Mouse (Mus musculus): ENCODE results near the gene Mxra7.
"Not testable (repeated sequence)": the region's sequence is repeated elsewhere in the genome, so short reads cannot be mapped to it uniquely, and the experiment has no call there.

The Mxra7 gene

DNA sequence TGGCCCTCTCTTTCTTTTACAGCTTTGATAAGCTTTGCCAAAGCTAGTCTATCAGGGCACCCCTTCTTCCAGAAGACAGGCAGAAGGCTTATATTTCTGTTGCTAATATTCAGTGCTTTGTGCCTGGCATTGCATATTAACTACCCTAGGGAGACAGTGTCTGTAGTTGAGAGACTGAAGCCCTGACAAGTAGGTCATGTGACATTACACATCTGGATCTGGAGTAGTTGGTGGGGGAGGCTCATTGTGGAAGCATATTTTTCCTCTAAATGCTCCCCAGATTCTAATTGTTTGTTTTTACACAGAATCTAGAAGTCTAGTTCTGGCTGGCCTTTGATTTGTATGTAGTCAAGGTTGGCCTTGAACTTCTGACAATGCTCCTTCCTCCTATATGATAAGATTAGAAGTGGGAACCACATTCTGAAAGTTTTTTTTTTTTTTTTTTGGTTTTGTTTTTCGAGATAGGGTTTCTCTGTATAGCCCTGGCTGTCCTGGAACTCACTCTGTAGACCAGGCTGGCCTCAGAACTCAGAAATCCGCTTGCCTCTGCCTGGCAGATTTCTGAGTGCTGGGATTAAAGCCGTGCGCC is 18.8 kb upstream of the Mxra7 start:
- no peak for DNase-seq

DNA sequence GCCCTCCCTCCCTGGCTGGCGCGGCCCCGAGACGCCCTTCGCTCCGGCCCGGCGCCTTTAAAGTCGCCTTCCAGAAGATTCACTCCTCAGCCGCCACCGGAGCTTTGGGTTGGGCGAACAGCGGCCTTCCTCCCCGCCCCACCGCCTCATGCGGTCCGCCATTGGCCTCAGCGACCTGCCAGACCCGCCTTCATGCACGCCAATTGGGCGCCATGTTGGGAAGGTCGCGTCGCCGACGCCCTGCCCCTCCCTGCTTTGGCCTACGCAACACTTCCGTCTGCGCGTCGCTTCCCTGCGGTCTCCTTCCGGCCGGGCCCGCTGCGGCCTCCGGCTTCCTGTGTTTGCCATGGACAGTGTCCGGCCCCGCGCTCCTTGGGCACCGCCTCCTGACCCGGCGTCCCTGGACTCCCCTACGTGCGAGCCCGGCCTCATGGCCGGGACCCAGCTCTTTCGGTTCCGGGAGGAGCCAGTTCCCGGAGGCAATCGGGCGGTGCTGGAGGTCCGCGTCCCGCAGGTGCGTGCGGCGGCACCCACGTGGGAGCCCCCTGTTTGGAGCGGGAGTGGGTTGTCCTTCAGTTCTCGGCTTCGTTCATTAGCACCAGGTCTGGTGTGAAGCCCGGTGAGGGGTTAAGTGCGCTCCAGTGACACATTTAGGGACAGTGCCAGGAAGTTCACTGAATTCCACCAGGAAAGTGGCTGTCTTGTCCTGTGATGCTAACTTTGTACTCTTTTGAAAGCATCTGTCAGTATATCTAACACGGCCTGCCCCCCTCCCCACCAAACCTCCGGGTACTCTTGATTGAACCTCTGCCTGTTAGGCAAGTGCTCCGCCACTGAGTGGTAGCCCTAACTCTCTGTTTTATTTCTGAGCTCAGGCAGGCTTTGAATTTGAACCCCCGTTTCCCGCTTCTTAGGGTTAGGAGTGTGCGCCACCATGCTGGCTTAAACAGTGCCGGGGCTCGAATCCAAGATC is 15.7 kb upstream of the Mxra7 start, which contains the start of the genes Mettl23 and Jmjd6:
TSS of gene Mettl23 (plus strand) at position 18 of the 973 bp plus-strand sequence.
TSS of gene Jmjd6 (minus strand) at position 189 of the 973 bp plus-strand sequence.
- peak; percentile 89 to 95 for DNase-seq

DNA sequence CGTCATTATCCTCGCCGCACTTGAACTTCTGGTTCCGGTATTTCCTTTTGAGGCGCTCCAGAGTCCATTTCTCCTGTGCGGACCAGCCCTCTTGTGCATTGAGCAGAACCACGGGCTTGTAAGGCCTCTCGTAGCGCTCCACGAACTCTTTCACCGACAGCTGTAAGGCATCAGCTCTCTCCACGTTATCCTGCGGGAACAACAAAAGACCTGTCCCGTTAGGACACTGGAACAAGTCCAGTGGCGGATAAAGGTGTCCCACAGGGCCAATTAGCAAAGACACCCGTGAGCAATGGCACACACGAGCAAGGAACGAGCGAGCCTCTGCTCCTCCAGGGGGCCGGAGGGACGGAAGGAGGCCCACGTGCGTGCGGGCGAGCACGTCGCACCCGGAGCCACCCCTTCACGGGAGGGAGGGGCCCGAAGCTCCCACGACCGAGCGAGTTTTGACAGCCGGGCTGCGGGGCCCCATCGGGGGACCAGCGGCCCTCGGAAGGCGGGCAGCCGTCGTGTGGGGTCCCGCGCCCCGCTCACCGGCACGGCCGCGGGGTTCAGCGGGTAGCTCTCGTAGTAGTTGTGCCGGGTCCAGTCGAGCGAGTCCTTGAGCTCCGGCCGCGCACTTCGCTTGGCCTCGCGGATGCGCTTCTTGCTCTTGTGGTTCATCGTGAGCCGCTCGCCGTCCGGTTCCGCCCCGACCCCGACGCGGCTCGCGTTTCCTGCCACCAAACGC is 14.8 kb upstream of the Mxra7 start:
- peak; percentile 65 to 71 for DNase-seq

DNA sequence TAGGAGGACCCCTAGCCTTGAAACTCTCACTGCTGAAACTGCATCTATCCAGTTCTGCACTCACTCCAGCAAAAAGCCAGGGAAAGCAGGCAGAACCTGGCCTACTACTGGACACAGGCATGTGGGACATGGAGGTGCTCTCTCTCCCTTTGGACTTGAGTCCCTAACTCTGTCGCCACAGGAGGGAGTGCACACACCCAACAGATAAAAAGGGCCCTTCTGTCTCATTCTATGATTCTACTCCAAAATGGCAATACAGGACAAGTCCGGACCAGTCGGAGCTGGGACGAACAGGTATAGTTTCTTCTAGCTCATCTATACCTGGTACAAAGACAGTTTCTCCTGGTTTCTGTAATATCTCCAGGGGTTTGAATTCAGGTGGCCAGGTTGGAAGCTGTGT is 12.9 kb upstream of the Mxra7 start:
- DNase-seq: no peak

DNA sequence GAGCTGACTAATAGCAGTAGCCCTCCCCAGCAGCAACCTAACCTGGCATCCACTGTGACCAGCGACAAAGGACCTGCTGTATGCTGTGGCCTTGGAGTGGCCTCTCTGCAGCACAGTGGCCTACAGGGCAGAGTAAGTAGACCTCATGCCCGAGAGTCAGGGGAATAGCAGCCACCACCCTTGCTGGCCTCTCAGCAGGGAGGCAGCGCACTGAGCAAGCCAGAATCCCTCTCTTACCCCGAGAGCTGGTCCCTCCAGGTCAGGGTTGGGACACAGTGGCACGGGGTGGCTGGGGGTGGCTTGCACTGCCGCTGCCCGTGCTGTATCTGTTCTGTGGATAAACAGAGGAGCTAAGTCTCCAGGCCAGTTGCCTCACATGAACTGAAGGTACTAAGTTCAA is 11.8 kb upstream of the Mxra7 start:
- no peak for DNase-seq

DNA sequence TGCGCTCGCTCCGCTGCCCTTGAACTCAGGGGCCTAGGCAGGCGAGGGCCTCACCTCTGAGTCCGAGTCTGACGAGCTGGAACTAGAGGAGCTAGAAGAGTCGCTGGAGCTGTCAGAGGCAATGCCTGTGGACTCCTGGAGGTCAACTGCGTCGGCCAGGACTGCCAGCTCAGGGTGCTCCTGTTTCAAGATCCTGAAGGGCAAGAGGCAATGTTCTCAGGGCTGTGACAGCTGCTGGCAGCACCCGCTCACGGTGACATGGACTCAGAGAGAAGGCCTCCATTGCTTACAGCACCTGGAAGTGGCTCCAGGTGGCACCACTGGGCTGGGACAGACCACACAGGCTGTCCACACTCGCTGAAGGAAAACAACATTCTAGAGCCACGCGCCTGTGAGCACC is 11.1 kb upstream of the Mxra7 start:
- DNase-seq: no peak

DNA sequence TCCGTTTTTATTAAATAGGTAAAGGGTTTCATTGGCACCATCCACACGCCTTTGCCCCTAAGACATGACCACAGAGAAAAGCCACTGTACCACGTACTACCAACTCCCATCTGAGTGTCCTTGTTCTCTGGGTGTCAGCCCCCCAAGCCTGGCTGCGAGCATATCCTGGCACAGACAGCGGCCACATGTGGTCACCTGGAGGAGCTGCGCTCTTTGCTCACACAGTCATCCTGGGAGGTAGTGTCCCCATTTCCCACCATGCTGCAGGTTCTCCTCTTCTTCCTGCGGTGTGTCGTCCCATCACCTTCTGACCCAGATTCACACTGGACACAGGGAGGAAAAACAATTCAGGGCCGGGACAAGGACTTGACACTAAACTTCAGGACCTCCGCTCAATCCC is 9.6 kb upstream of the Mxra7 start:
- DNase-seq: no peak

DNA sequence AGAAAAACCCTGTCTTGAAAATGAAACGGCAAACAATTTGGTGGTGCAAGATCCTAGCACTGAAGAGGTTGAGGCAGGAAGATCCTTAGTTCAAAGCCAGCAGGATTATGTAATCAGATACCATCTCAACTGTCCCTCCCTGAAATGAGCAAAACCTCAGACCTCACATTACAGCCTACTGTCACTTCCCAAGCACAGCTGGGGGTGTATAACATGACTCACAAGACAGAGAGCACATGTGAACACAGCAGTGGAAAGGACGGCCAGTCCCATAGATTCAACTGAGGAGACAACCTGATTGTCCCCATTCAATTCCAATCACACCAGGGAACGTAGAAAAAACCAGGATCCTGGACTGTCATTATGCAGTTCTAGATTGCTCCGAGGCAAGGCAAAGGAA is 8.4 kb upstream of the Mxra7 start:
- no peak for DNase-seq

DNA sequence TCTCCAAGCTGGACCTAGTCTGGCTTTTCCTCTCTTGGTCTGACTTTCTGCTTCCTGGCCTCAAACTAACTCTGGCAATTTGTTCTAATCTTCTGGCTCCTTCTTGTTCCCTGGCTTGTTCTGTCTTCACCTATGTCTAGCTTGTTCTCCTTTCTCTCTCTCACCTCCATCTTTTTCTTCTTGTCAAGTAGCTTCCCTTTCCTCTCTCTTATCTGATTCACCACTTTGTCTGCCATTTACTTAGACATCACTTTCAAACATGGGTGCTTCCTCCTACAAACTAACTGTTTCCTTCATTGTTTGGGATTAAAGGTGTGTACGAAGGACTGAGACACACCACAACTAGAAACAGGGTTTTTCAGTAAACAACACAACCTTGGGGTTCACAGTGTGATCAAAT is 7.1 kb upstream of the Mxra7 start:
- DNase-seq: no peak

DNA sequence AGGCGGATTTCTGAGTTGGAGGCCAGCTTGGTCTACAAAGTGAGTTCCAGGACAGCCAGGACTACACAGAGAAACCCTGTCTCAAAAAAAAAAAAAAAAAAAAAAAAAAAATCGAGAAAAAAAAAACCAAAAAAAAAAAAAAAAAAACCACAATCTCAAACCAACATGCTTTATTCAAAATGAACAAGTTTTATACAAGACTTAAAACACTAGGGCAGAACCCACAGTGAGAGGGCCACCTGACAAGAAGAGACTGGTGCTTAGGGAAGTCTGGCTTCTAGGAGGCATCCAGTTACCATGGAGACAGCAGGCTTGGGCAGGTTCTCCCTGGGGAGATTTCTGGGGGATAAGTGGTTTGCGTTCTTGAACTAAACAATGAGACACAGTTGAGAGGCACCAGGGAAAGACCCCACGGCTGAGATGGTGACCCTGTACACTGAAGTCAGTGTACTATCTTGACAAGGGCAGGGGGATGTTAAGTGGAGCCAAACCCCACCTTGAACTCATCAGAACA is 4.4 kb upstream of the Mxra7 start:
- DNase-seq: no peak

DNA sequence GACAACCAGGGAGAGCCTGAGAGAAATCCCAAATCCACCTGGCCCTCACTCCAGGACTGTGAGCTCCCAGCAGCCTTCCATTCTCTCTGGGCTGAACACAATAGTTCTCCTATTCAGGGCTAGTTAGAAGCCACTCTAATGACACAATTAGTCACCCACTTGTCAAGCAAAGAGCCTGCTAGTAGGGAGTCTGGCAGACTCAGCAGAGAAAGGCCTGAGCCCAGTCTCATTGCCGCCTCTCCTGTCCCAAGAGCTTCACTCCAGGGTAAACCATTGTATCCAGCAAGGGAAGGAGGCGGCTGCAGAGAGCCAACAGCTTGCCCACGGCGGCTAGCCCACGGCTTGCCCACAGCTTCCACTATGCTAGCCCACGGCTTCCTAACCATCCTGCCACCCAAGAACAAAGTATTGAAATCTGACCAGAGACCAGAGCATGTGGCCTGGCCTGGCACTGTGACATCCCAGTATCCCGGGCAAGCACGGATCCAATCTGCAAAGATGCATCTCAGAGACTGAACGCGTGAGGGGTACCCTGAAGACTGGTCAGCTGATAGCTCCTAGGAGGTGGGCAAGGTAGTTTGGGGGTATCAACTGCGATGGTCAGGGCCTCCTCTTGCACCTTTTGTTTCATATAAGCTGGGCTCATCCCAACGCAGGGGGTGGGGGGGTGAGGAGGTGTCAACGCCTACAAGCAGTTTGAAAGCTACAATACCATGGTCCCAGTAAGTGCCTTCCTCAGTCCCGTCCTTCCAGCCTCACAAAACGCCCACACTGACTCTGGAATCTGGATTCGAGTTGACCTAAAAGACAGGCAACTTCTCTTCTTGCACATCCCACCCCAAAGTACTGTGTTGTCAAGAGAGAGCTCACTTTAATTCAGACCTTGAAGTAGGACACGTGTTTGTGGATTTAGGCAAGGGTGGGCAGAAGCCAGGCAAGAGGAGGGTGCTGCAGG is 1.0 kb downstream of the Mxra7 start:
- no peak for DNase-seq

DNA sequence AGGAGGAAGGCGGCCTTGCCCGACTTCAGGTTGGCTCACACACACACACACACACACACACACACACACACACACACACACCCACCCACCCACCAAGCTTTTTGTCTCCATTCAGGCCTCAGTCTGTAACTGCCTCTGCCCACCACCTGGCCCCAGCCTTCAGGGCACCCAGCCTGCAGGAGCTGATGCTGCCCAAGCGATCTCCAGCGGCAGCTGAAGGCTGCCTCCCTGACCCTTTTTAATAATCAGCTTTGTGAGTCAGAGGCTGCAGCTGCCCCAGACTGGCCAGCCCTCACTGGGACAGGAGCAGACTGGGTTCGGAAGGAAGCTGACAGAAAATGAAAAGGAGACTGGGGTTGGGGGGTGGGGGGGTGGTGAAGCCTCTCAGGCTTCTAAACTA is 2.6 kb downstream of the Mxra7 start:
- DNase-seq: no peak

DNA sequence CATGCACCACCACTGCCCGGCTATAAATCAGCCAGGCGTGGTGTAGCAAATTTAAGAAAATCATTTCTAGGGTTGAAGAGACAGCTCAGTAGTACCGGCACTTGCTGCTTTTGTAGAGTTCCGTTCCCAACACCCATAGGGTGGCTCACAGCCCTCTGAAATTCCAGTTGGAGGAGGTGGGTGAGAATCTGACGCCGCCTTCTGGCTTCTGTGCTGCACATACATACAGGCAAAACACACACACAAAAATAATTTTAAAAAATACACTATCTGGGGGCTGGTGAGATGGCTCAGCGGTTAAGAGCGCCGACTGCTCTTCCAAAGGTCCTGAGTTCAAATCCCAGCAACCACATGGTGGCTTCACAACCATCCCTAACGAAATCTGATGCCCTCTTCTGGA is 4.0 kb downstream of the Mxra7 start:
- not testable (repeated sequence) for DNase-seq

DNA sequence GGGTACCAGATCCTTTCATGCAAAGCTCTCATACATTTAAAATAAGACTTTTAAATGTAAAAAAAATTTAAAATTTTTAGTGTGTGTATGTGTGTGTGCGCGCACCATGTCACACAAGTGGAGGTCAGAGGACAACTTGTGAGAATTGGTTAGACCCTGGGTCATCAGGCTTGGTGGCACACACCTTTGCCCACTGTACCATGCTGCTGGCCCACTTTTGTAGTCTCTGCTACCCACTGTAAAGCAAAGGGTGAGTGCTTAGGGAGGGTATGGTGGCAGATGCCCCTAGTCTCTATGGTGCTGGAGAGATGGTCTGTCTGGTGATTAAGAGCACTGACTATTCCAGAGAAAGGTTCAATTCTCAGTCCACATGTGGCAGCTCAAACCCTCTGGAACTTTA is 4.6 kb downstream of the Mxra7 start:
- DNase-seq: no peak

DNA sequence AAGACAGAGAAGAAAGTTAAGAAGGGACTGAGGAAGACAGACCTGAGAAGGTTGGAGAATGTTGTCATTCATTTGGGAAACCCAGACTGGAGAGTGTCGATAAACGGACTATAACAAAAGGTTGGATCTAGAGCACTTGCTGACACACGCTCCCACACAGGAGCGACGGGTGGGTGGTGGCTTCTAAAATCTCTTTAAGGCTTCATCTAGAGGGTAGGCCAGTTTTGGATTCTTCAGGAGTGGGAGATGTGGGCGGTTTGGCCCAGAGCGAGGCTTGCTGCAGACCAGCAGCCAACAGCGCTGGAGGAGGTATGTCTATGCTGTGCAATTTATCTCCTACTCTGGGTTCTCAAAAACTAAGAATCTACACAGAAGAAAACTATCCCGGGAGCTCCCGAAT is 5.2 kb downstream of the Mxra7 start:
- DNase-seq: no peak

DNA sequence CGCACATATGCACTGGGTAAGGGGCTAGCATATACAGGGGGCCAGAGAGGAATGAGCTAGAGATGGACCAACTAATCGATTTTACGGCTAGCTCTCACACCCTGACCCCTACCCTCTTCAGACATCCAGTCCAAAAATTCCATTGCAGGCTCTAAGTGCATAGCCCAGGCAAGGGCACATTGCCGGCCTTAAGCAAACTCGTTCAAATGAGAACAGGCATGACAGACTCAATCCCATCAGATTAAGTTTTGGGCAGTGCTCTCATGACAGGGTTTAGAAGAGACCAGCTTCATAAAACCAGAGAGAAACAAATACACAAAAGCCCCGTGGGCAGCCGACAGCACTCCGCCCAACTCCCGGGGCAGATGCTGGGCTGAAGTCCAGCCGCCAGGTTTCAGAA is 5.6 kb downstream of the Mxra7 start:
- no peak for DNase-seq

DNA sequence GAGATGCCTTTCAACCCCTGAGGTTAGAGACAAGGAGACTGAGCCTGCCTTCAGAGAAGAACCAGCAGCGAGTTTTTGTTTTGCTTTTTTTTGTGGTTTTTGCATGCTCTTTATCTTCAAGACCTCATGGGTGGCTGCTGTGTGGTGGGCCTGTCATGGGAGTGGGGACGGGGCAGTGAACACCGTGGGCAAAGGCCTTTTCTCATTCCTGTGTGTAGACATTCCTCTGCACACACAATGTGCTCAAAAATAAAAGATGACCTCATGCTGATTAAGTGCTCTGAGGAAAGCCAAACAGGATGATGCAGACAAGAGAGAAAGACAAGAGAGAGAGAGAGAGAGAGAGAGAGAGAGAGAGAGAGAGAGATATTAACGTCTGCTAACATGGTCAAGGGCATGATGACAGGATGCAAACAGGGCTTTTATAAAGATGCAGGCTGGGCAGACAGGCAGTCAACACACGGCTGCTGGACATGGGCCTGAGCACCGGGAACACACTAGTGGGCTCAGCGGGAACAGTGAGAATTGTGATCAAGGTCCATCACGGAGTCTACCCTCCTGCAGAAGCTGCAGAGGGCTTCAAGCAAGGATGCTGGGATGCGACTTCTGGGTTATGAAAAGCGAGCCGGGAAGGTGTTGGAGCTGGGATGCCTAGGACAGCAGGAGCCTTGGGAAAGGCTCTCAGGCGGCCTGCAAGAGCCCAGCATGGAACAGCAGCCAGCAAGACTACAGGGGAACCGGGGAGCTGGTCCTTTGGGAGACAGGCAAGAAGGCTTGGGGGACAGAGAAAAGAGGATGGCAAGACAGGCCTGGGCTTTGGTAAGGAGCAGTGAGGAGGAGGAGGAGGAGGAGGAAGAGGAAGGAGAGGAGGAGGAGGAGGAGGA is 6.5 kb downstream of the Mxra7 start:
- DNase-seq: no peak

DNA sequence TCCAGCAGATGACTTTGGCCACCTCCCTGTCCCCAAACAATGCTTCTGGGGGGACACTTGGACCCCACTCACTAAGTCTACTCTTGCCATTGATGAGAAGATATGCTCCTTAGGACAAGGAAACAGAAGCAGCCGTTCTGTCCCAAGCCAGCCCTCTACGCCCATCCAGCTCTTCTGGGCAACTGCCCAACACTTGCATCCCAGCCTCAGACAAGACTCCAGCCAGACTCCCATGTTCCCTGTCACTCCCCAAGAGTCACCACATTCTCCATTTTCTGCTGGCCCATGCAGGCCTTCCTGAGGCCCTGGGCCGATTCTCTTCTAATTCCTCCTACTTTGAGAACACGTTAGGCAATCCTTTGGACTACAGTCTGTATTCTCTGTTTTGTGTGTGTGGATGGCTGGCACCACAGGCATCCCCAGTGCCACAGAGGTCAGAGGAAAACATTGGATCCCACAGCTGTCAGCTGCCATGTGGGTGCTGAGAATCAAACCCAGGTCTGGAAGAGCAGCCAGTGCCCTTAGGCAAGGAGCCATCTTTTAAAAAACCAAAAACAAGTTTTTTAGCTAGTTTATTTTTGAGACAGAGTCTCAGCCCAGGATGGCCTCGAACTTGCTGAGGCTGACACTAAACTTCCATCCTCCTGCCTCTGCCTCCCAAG is 7.8 kb downstream of the Mxra7 start:
- DNase-seq: no peak

DNA sequence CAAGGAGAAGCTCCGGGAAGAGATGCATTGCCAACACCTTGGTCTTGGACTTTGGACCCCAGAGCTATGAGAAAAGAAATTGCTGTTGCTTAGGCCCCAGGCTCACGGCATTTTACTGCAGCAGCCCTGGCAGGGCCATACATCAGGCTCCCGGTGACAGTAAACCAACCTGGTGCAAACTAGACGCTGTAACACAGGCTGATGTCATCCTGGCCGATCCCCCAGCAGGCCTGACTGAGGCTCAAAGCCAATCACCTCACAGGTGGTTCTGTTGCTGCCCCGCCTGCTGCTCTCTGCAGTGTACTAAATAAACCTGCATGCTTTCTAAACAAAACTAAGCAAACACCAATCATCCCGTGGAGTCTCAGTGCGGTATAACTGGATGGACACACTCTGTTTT is 9.1 kb downstream of the Mxra7 start:
- DNase-seq: no peak

DNA sequence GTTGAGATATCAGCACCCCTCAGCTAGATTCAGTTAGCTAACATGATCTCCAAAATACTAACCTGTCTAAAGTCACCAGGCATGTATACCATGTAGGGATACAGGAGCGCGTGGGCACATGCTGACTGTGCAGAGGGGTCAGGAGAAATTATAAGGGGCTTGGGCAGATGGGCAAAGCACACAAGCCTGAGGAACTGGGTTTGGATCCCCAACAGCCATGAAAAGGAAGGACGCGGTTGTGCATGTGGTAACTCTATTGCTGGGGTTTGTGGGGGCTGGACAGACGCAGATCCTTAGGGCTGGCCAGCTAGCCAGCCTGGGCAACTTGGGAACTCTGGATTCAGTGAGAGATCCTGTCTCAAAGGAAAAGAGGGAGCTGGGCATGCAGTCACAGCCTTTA is 10.3 kb downstream of the Mxra7 start:
- no peak for DNase-seq

DNA sequence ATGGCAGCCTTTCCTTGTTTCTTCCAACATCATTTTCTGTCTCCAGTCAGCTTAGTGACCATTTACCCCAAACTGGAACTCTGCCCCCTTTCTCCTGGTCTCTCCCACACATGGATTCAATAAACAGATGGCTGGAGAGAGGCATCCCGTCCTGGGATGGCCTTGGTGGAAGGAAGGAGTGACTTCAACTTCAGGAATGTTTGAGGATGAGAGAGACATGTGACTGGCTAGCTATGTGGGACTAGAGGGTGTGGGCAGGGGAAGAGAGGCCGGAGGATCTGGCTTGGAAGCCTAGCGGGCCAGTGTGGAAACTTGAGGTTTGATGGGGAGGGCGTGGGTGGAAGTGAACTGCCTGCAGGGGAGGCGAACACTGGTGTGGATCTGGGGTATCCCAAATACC is 11.1 kb downstream of the Mxra7 start:
- no peak for DNase-seq

Measured in spleen, adult 18-20 months (tissue).